Mouse (Mus musculus) B cell, adult 2 months (primary cell): ENCODE data around the gene Prdx5.

Experiments
- DNase-seq, 2 experiments: peaks; one replicate each; pipeline ENCODE4 v3.0.0; 2022

Prdx5 gene

DNA sequence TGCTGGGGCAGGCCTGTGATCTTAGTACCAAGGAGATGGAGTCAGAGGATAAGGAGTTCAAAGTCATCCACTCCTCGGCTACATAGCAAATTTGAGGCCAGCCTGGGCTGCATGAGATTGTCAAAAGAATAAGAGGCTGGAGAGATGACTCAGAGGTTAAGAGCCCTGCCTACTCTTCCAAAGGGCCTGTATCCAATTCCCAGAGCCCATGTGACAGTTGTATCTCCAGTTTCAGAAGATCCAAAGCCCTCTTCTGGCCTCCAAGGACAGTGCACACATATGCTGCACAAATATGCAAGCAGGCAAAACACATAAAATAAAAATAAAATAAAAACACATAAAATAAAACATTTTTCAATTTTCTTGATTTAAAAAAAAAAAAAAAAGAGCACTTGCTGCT, 35.6 kb downstream of the Prdx5 start:
- no peak for DNase-seq

- DNase-seq, result no peak
Observed at GRCm38 (mm10) chr19:6872701-6873100, 37.2 kb downstream of the Prdx5 start.

- DNase-seq, result peak; percentile 54 to 63
Observed at GRCm38 (mm10) chr19:6871574-6872271, 38.2 kb downstream of the Prdx5 start.

DNA sequence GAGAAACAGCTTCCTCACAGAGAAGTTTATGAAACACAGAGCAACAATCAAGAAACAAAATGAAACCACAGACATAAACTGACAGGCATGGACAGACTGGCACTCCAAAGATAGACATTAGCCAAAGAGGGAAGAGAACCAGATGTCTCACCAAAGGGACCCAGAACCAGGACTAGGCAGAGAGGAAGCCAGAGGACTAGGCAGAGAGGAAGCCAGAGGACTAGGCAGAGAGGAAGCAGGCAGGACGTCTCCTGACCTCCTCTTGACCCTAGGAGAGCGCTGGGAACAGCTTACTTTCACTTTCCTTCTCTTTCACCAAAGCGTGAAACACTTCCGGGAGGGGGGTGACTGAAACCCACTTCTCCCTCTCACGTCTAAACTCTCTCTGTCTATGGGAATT, 40.6 kb downstream of the Prdx5 start:
- peak; percentile 68 to 70 for DNase-seq

DNA sequence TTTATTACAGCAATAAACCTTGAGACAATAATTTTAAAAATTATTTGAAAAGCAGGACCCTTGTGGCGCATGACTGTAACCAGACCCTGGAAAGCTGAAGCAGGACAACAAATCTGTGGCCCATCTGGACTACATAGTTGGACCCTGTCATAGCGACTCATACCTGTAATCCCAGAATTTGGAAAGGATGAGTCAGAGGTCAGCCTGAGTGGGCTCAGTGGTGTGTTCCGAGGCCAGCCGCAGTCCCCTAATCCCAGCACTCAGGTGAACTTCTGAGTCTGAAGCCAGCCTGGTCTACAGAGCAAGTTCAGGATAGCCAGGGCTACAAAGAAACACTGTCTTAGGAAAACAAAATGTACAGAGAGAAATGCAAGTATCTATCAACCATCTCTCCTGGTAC, 48.5 kb downstream of the Prdx5 start:
- no peak for DNase-seq

DNA sequence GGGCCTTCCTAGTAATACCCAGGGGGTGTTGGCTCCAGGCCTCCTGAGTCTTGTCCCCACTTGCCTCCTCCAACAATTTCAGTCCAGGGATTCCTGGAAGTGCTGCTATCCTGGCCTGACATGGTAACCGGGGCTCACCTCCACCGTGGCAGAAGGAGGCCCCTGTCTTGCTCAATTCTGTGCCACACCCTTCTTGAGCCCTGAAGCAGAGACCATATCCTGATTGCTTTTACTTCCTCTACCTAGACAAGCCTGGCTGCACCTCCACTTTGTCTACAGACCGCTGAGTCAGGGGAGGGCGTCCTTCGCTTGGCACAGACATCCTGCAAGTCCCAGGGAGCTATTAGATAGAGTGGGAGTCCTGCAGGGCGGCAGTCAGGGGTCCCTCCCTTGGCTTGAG, 49.2 kb downstream of the Prdx5 start:
- peak; percentile 73 to 78 for DNase-seq

DNA sequence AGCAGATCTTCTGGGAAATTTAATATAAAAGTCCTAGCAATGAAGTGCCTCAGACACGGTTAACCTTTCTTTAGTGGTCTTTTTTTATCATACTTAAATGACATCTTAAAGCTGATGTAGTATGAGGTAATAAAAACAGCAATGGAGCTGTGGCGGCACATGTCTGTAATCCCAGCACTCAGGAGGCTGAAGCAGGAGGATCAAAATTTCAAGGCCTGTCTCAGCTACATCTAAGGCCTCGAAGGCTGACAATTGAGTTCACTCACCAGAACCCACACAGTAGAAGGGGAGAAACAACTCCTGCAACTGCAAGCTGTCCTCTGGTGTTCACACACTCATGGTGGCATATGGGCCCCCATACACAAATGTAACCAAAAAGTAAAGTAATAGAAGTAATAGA, 49.9 kb downstream of the Prdx5 start:
- DNase-seq, result no peak

DNA sequence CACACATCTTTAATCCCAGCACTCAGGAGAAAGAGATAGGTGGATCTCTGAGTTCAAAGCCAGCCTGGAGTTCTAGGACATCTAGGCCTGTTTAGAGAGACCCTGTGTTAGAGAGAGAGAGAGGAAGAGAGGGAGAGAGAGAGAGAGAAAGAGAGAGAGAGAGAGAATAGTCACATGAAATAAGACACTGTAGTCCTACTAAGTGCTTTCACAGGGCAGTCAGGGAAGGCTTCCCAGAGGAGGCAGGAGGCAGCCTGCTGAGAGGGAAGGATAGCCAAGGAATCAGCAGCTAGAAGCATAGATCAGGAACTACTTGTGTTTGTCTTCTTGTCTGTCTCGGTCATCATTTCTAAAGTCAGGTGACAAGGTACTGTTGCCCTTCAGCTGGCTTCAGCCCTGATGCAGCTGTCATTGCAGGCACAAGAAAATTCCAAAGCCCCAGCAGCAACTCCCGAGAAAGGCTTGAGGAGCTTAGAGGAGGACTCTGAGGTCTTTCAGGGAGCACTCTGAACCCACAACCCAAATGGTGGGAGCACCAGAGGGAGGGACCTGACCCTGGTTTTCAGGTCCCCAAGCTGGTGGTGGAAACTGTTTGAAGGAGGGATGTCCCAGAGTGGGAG, 50.8 kb downstream of the Prdx5 start:
- DNase-seq, result no peak

DNA sequence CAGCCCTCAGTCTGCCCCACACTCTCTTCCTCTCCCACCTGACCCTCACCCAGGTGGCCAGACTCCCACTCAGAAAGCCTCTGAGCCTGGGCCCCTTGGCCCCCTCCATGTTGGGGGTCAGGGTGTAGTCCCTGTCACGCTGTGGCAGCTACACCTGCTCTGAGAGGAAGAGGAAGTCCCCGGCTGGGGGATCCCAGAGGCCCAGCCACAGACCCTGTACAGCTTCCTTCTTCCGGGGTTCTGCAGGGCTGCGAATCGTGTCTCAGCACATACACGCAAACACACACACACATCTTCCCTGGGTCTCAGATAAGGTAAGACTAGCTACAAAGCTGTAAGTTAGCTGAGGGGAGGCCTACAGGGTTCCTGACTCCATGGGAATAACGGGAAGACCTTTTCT, 51.9 kb downstream of the Prdx5 start, which contains the start of gene Ccdc88b:
Gene Ccdc88b, minus strand, starts transcription at position 181 of the 400 bp plus-strand sequence.
- DNase-seq, result peak; percentile 89 to 92

GRCm38 (mm10) chr19:6857391-6858005, 52.4 kb downstream of the Prdx5 start:
- no peak for DNase-seq

DNA sequence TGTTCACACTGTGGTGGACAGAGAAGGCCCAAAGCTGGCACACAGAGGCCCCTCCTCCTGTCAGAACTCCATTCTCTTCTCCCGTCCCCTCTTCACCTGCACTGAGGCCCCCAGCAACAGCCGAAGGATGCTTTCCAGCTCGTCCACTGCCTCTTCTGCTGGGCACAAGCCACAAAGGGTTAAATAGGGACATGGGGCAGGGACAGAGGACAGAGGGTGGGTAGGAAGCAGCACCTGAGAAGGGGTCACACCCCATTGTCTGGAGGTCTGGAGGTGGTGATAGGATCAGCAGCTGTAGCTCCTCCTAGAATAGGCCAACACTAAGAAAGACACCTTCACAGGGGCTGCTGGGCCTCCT, 52.9 kb downstream of the Prdx5 start:
- no peak for DNase-seq
